Mouse (Mus musculus) adrenal gland, adult 8-10 months (tissue): Measurements from ENCODE around the gene Sdr42e1. TPM values are rescaled to one million over a fixed set of nuclear protein-coding genes. Genes with fewer than 3 reads are reported as not detected.
A peak's percentile ranks its signal among the peaks of the same experiment; 100 is the strongest.

ENCODE experiments used
- DNase-seq: peaks from one replicate; pipeline ENCODE4 v3.0.0; 2022
- total RNA-seq, 4 experiments: library from RNA; stranded (reverse); gene quantifications; 2 replicates each; pipeline ENCODE4 v1.2.4; 2022

Gene Sdr42e1
- total RNA-seq = 1 to 10 TPM; 1.6 to 3.5 (median 2.0) TPM

- peak; percentile 13 for DNase-seq
These were observed at the start of gene Sdr42e1 for GRCm38 (mm10) chr8:117673430-117673830. Gene Sdr42e1, minus strand, starts transcription at chr8:117673689.

- DNase-seq = no peak
These were observed 44.8 kb upstream of the Sdr42e1 start for GRCm38 (mm10) chr8:117718152-117718860.

- no peak for DNase-seq
These were observed 42.4 kb upstream of the Sdr42e1 start for GRCm38 (mm10) chr8:117715896-117716295.

- no peak for DNase-seq
These were observed 41.1 kb upstream of the Sdr42e1 start for GRCm38 (mm10) chr8:117714604-117715003.

GRCm38 (mm10) chr8:117712226-117712625 is 38.7 kb upstream of the Sdr42e1 start:
- no peak for DNase-seq

- DNase-seq = no peak
These were observed 32.7 kb upstream of the Sdr42e1 start for GRCm38 (mm10) chr8:117706141-117706540.

- DNase-seq = no peak
These were observed 29.2 kb upstream of the Sdr42e1 start for GRCm38 (mm10) chr8:117702701-117703100.

GRCm38 (mm10) chr8:117701859-117702258 is 28.4 kb upstream of the Sdr42e1 start, which contains the start of gene Hsd17b2:
Gene Hsd17b2, plus strand, starts transcription at chr8:117701904.
- DNase-seq = no peak

- no peak for DNase-seq
These were observed 27.8 kb upstream of the Sdr42e1 start for GRCm38 (mm10) chr8:117701246-117701645.

GRCm38 (mm10) chr8:117700699-117701098 is 27.2 kb upstream of the Sdr42e1 start:
- no peak for DNase-seq

- DNase-seq = no peak
These were observed 23.8 kb upstream of the Sdr42e1 start for GRCm38 (mm10) chr8:117697248-117697647.

GRCm38 (mm10) chr8:117695636-117696035 is 22.1 kb upstream of the Sdr42e1 start:
- no peak for DNase-seq

- no peak for DNase-seq
These were observed 18.6 kb upstream of the Sdr42e1 start for GRCm38 (mm10) chr8:117692131-117692530.

GRCm38 (mm10) chr8:117687890-117688289 is 14.4 kb upstream of the Sdr42e1 start:
- no peak for DNase-seq

GRCm38 (mm10) chr8:117684504-117684903 is 11.0 kb upstream of the Sdr42e1 start:
- DNase-seq = no peak

GRCm38 (mm10) chr8:117683925-117684472 is 10.5 kb upstream of the Sdr42e1 start:
- no peak for DNase-seq

- DNase-seq = no peak
These were observed 5.2 kb upstream of the Sdr42e1 start for GRCm38 (mm10) chr8:117678650-117679049.

GRCm38 (mm10) chr8:117677011-117677410 is 3.5 kb upstream of the Sdr42e1 start:
- no peak for DNase-seq

GRCm38 (mm10) chr8:117676460-117676859 is 3.0 kb upstream of the Sdr42e1 start:
- DNase-seq = no peak

- no peak for DNase-seq
These were observed 1.7 kb upstream of the Sdr42e1 start for GRCm38 (mm10) chr8:117675171-117675570.

- DNase-seq = no peak
These were observed 931 bp downstream of the Sdr42e1 start for GRCm38 (mm10) chr8:117672558-117672957.

GRCm38 (mm10) chr8:117670461-117670860 is 3.0 kb downstream of the Sdr42e1 start:
- DNase-seq = no peak

GRCm38 (mm10) chr8:117667349-117668124 is 6.0 kb downstream of the Sdr42e1 start:
- DNase-seq = no peak
